Mouse (Mus musculus) kidney, adult 2 months (tissue): Measurements from ENCODE around the gene Foxc2.

Source experiments
- CTCF ChIP-seq: fragments of 200-500 bp; conservative IDR thresholded peaks from 2 replicates; pipeline ENCODE4 v1.5.1; 2011; ENCODE audit warnings: low read depth, mild to moderate bottlenecking, control low read depth, low read length, moderate library complexity, mixed read lengths; ENCODE audit not compliant: insufficient read depth, insufficient read length
- POLR2A ChIP-seq: fragments of 200-500 bp; IDR thresholded peaks from one replicate; pipeline ENCODE4 v1.6.1; 2011; ENCODE audit warnings: low read depth, low read length, control low read depth

GRCm38 (mm10) chr8:121156990-121157491 lies 41.1 kb downstream of the Foxc2 start:
- TF ChIP-seq CTCF, result no peak
- no peak for TF ChIP-seq POLR2A
